Comparison of ENCODE assay signal across 9 mouse cellular contexts in the genomic region with DNA sequence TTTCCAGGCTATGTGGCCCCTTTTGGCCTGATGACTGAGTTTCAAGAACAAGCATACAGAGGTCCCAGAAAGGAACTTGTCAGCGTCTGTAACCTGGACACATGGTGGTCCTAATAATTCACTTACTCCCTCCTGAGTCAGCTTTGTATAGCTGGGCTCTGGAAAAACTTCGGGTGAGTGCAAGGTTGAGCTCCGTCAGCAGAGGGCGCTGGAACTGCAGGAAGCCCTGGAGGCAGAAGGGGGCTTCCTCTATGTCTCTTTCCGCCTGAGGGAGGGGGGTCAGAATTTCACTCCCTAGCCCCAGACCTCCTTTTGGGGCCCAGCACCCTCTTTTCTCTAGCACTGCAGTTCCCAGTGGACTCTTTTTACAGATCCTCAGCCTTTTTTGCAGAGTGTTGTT. TPM values are rescaled to one million over a fixed set of nuclear protein-coding genes. Genes with fewer than 3 reads are reported as not detected.
A peak's percentile ranks its signal among the peaks of the same experiment; 100 is the strongest.
DNase-seq lines count a peak whose midpoint lies in the region; ATAC-seq and TF ChIP-seq lines count a peak whose summit lies in the region.
"Had no signal": no experiment of that assay in that cellular context is flagged by ENCODE, and none has a peak within 500 bp of the region (broad histone marks: within the 10 kb centered on the region; RNA-seq: fewer than 3 reads in every experiment).

No protein-coding gene starts in this region.

- H3K9me3 ChIP-seq in heart, embryonic 16.5 days (replicated peaks; ENCODE audit: control insufficient read depth, low read length), result no peaks in the 10 kb centered on the region
- H3K9me3 ChIP-seq: limb, embryonic 12.5 days had no signal

- H3K4me3 ChIP-seq in cortical plate, adult 2 months (ENCODE audit: insufficient read depth, low read length), result no peak overlapping the region
- no peak overlapping the region for H3K4me3 ChIP-seq in heart, embryonic 16.5 days (ENCODE audit: low read length)
- H3K4me3 ChIP-seq: limb, embryonic 12.5 days had no signal

- no peak for ATAC-seq in heart, embryonic 16.5 days (replicated peaks; ENCODE audit: extremely low read depth, insufficient read depth, low FRiP score)
- no peak for ATAC-seq in erythroblast, adult 5-6 weeks (replicated peaks; ENCODE audit: low FRiP score, poor library complexity, severe bottlenecking)

- H3K4me1 ChIP-seq in cortical plate, adult 2 months (ENCODE audit: control insufficient read depth, insufficient read depth, low read length), result peaks cover 14% of the 10 kb centered on the region
- H3K4me1 ChIP-seq in heart, embryonic 16.5 days (ENCODE audit: control insufficient read depth, insufficient read depth, low read length), result peaks cover 13% of the 10 kb centered on the region

- DNase-seq in CD4-positive helper T cell, adult 2 months (ENCODE audit: low read depth, low spot score), result peak; percentile 62
- peak; percentile 43 for DNase-seq in Muller cell, postnatal 12 days (ENCODE audit: inconsistent ontology term)
- peak; percentile 88 to 89 for DNase-seq in kidney, postnatal 4 days
- peak; percentile 87 for DNase-seq in lung, postnatal 10 days
- DNase-seq in right cerebral cortex, postnatal 4 days, result peak; percentile 87

- H3K36me3 ChIP-seq in heart, embryonic 16.5 days (ENCODE audit: control insufficient read depth, insufficient read depth), result no peaks in the 10 kb centered on the region
- H3K36me3 ChIP-seq: limb, embryonic 12.5 days had no signal

- WGBS in heart, embryonic 16.5 days, result 3% methylated on average over 5 of the region's 5 CpGs

- peak overlapping the region; percentile 38; the same call in 1 of the 2 replicates for H3K9ac ChIP-seq in heart, embryonic 16.5 days (ENCODE audit: low read length)
- H3K9ac ChIP-seq: limb, embryonic 12.5 days had no signal

- H3K4me2 ChIP-seq in heart, embryonic 16.5 days (ENCODE audit: low read depth, low read length), result peak overlapping the region; percentile 41
- H3K4me2 ChIP-seq: limb, embryonic 12.5 days had no signal

- no peak overlapping the region for H3K27ac ChIP-seq in cortical plate, adult 2 months (ENCODE audit: insufficient read depth, low read length)
- H3K27ac ChIP-seq in heart, embryonic 16.5 days (ENCODE audit: low read length), result no peak overlapping the region
- H3K27ac ChIP-seq: limb, embryonic 12.5 days had no signal

- no peak for TF ChIP-seq POLR2A in cortical plate, adult 2 months (IDR thresholded peaks at IDR 0.05; ENCODE audit: extremely low read depth, insufficient read depth, low read length)

- TF ChIP-seq CTCF in cortical plate, adult 2 months (IDR thresholded peaks at IDR 0.05; ENCODE audit: extremely low read depth, insufficient read depth, low read length), result peak; percentile 84

- peaks cover 12% of the 10 kb centered on the region for H3K27me3 ChIP-seq in heart, embryonic 16.5 days (ENCODE audit: control insufficient read depth, insufficient read depth, low read length)

RNA-seq across cellular contexts. Expression of gene Chmp6, which starts 3.8 kb away (rescaled TPM):
- 44.2 and 48.1 TPM in 2 replicates for polyA plus RNA-seq in cortical plate, adult 2 months (2012; rRNA removed)
- 69.8 and 70.5 TPM in 2 replicates for polyA plus RNA-seq in heart, embryonic 16.5 days (2015; fragmentation: Nextera tagmentation; extraction: Ambion mirVana)
- 5.9 and 7.7 TPM in 2 replicates for total RNA-seq in erythroblast, adult 5-6 weeks (2015; ENCODE audit: low replicate concordance)
- total RNA-seq in erythroblast, adult 5-6 weeks (2017; ENCODE audit: low replicate concordance), result 3.5 and 6.7 TPM in 2 replicates

RNA-seq across cellular contexts. Expression of gene Baiap2, which starts 33.1 kb away (rescaled TPM):
- 234 and 253 TPM in 2 replicates for polyA plus RNA-seq in cortical plate, adult 2 months (2012; rRNA removed)
- 13.0 and 13.9 TPM in 2 replicates for polyA plus RNA-seq in heart, embryonic 16.5 days (2015; fragmentation: Nextera tagmentation; extraction: Ambion mirVana)
- 0.42 and 3.5 TPM in 2 replicates for total RNA-seq in erythroblast, adult 5-6 weeks (2015; ENCODE audit: low replicate concordance)
- total RNA-seq in erythroblast, adult 5-6 weeks (2017; ENCODE audit: low replicate concordance), result 1.6 and 2.5 TPM in 2 replicates

Comparison
In these comparisons a context has a peak if more than half of its experiments do, and no peak if none do; other contexts are left out.
1. RNA of gene Baiap2, which starts 33.1 kb away (polyA plus RNA-seq): 234 to 253 TPM in cortical plate, adult 2 months; 13.0 to 13.9 TPM in heart, embryonic 16.5 days; every median in the first group is over 10 times any median in the second.
2. Peak in every context shown above with its lines, with median percentiles within 50 percentile points of each other: DNase-seq.